Mouse (Mus musculus): ENCODE data around the gene Fam124b. TPM values are rescaled to one million over a fixed set of nuclear protein-coding genes. Genes with fewer than 3 reads are reported as not detected.

The Fam124b gene
- 0.08 TPM in 1 of 2 replicates, not detected in the other for polyA plus RNA-seq (2021; fragmentation: Nextera tagmentation)
- long read RNA-seq, experiment 1 = 0 reads
- long read RNA-seq, experiment 2 = 0 reads

DNA sequence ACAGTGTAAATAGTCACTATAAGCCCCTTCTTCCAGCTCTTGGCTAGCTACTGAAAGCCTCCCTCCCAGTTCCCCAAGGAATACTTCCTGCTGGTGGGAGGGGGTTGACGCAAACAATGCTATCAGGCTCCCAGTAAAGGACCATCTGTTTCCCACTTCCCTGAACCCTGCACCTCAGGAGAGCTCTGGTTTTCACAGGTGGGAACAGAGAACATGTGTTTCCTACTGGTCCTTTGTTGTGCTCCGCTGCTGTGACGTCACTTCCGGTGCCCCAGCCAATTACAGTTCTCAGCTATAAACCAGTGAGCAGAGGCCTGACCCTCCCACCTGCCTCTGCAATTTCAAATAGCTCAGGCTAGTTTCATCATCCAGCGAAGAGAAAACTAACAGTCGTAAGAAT, at the start of gene Fam124b:
Gene Fam124b (minus strand): TSS at position 206 of the 400 bp plus-strand sequence.

Other genes starting within 250 kb of the Fam124b start
- gene Cul3, start 122.0 kb upstream of the Fam124b start, polyA plus RNA-seq (2021; fragmentation: Nextera tagmentation) = 26.3 and 30.4 TPM in 2 replicates
- gene Gm45261, start 243.0 kb upstream of the Fam124b start, polyA plus RNA-seq (2021; fragmentation: Nextera tagmentation) = not detected in 2 replicates